Mouse (Mus musculus): ENCODE results near the gene Olfr648.

The Olfr648 gene

DNA sequence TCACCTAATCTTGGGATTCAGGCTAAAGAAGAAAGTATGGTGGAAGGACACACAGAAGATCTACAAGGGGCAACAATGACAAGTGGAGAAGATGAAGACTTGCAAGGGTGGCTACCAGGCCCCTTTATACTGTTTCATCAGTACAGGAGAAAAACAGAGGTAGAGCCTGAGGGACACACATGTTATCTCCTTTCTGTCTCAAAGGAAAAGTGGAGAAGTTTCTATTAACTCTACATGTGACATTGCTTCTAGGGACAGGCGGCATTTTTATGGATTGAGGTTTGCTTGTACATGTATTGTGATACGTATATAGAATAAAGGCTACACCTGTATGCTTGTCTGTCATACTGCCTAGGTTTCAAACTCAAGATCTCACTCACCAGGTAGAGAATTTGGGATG lies at the start of gene Olfr648:
Olfr648 (minus strand) TSS at position 101 of the 400 bp plus-strand sequence.
- DNase-seq (ENCODE audit: low spot score in 2 of 2): no peak

DNA sequence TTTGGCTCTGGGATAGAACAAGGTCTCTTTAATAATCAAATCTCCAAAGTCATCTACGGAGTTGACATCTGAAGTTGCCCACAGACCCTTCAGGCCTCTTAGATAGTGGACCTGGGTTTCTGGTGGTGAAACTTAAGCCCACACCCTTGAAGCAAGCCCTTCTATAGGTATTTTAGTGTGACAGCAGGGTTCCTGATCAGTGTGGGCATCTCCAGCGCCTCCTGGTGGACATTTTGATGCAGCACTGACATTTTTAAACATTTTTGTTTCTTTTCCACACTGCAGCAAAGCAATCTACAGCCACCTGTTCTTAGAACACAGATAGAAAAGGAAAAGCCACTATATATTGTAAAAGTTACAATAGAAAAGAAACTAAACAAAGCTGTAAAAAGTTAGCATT lies 48.0 kb upstream of the Olfr648 start:
- DNase-seq (ENCODE audit: low spot score in 2 of 2): peak; percentile 24 to 29

DNA sequence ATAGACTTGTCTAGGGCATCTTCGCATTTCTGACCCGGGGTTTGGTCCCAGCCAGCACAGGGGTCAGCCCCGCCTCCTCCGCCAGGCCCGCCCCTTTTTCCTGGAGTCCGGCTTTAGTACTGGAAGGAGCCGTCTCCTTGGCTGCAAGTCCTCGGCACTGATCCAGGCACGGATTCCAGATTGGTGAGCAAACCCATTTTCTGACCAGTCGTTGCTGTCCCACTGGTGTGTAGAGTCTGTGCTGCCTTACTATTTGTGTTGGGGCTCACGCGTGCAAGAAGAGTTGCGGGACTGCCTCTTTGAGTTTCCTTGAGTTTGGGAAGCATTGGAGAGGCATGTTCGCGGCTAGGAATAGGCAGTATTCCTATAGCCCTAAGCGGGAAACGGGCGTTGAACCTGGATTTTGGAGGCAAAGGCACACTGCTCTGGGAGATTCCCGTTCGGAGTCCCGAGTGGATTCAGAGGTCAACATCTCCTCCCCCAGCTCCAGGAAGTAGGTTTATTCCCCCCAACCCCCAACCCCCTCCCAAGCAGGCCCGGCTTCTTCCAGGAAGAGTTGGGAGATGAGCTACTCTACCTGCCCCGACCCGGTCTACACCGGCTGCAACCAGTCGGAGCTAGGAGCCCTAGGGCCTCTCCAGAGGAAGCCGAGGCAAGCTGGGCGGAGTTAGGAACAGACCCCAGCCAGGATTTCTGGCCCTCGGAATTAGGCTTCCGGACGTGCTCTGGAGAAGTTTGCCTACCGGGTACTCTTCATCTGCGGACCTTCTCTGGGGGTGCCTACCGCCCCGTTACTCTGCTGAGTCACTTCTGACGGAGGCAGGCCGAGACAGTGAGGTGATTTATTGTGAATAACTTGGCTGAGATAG lies 35.7 kb upstream of the Olfr648 start, which contains the start of gene Trim6:
Trim6 (plus strand) TSS at position 93 of the 869 bp plus-strand sequence.
- no peak for DNase-seq (ENCODE audit: low spot score in 2 of 2)

DNA sequence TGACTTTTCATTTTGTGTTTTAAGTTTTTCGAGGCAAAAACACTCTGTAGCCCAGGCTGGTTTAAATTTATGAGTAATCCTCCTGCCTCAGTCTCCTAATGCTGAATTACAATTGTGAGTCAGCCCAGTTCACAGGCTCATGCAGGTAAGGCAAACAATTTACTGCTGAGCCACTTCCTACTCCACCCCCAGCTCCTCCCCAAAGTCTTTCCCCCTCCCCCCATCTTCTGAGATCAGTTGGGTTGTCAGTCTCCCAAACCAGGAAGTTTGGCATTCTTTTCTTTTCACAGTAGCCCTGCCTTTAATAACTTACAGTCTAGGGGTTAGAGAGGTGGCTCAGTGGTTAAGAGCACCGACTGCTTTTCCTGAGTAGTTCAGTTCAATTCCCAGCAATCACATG lies 34.7 kb upstream of the Olfr648 start:
- DNase-seq (ENCODE audit: low spot score in 2 of 2): no peak

DNA sequence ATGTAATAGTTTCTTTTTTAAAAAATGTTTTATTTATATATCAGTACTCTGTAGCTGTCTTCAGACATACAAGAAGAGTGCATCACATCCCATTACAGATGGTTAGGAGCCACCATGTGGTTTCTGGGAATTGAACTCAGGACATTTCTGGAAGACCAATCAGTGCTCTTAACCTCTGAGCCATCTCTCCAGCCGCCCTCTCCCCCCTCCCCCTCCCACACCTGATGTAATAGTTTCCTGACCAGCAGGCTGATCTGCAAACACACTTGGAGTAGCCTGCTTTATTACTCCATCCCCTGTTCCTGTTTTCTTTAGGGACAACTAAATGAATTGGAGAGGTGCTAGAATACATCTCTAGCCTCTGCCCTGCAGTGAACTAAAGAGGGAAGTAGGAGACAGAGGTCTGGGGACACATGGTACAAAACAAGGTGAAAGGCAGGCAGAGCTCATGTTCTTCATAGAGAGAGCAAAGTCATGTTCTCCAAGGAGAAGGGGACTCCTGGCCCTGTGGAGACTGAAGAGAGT lies 32.9 kb upstream of the Olfr648 start:
- DNase-seq (ENCODE audit: low spot score in 2 of 2): no peak

DNA sequence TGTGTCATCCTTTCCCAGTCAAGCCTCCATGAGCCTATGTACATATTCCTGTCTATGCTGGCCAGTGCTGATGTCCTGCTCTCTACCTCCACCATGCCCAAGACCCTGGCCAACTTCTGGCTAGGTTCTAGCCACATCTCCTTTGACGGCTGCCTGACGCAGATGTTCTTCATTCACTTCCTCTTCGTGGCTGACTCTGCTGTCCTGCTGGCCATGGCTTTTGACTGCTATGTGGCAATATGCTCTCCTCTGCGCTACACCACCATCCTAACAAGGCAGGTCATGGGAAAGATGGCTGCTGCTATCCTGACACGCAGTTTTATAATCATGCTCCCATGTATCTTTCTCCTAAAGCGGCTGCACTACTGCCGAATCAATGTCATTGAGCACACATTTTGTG lies 23.0 kb upstream of the Olfr648 start:
- DNase-seq (ENCODE audit: low spot score in 2 of 2): no peak

DNA sequence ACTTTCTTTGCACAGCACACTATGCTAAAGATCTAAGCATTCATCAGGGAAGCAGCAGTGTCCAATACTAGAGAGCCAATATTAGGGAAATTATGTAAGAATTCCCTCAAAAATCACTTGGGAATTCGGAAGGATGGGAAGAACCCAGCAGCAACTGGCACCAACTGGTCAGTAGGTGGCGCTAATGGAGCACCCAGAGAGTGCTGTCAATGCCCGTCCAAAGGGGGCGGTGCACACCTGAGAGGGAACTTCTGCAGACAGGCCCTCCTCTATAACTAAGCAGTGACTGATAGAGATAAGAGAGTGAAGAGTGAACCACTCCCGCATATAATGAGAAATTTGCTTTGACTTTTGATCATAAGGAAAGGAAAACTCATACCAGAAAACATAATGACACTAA lies 16.6 kb upstream of the Olfr648 start:
- DNase-seq (ENCODE audit: low spot score in 2 of 2): peak; percentile 69 to 75

DNA sequence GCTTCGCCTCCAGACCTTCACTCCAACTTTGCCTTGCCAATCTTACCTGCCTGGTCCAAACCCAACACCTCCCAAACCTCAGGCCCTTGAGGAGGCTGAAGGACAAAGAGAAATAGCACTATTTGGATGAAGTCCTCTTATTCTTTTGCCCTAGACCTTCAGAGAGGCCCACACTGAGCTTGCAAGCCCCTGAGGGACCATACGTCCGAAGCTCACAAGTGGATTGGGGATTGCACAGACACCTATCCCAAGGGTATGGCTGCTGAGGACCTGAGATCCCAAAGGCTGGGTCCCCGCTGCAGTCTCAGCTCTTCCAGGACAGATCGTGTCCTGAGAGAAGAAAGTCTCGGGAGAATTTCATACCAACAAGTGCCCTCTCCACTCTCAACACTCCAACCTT lies 12.7 kb upstream of the Olfr648 start, which contains the start of gene Olfr649:
Olfr649 (minus strand) TSS at position 101 of the 400 bp plus-strand sequence.
- DNase-seq (ENCODE audit: low spot score in 2 of 2): no peak

DNA sequence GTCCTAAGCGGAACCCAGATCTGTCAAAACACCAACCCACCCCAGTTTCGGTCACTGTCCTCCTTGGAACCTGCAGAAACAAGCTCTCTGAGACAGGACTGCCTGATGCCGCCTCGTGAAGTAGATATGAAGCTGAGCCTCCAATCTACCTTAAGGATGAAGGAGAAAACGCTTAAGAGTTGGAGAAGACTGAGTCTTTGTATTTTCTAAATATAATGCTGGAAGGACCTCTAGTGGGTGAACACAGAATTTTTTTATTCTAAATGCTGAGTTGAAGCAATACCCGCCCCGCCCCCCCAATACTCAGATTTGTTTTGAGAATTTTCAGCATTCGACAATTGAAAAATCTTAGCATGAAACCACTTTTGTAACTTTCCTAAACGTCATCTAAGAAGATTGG lies 8.1 kb upstream of the Olfr648 start:
- DNase-seq (ENCODE audit: low spot score in 2 of 2): no peak

DNA sequence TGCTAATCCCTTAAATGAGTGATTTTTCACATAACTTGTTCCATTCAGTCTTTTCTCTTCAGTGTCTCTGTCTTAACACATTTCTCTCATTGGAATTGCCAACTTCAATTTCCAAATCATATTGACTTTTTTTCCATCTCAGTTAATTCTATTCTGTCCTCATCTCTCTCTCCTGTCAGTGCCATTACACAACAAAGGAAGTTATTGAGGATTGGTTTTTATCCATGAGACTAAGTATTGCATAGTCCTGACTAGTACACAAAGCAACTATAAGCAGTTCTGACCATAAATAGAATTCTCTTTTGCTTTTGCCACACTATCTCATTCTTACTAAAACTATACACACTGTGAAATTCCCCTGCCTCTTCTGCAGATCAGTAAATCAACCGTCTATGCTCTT lies 4.1 kb downstream of the Olfr648 start:
- no peak for DNase-seq (ENCODE audit: low spot score in 2 of 2)

DNA sequence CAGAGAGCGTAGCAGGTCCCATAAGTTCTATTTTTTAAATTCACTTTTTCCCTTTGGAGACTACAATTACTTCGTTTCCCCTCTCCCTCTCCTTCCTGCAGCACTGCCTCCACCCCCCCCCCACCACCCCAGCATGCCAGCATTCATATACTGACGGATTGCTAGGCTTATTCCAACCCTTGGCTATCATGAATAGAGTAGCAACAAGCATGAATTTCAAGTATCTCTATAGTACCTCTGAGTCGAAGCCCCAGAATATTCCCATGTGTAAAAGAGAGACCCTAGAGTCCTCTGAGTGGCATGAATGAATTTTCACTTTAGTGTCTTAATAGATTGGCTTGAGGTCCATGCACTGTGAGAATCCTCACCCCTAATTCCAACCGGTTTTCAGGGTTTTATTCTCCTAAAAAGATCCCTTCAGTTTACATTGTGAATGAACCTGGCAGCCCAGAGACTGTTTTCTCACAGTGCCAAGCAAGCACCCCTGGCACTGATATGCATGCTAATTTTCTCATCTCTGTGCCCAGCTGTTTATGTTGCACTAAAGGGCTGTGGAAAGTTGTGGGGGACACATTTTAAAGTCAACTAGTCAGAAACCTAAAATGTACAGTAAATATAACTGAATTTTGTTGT lies 4.7 kb downstream of the Olfr648 start:
- no peak for DNase-seq (ENCODE audit: low spot score in 2 of 2)

DNA sequence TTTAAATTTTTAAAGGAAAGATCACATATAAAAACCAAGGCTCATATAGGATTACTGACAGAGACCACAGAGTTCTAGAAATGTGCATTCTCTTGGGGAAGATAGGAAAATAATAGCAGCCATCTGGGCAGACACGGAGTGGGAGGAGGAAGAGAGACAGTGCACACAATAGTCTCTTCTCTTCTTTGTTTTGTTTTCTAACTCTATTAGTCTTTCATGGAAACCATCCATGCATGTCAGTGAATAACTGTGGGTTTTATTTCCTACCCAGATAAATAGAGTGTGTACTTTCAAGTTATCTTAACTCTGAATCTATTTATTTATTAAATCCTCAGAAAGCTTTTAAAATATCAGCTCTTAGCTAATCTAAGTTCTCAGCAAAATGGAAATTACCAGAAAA lies 8.1 kb downstream of the Olfr648 start:
- no peak for DNase-seq (ENCODE audit: low spot score in 2 of 2)

DNA sequence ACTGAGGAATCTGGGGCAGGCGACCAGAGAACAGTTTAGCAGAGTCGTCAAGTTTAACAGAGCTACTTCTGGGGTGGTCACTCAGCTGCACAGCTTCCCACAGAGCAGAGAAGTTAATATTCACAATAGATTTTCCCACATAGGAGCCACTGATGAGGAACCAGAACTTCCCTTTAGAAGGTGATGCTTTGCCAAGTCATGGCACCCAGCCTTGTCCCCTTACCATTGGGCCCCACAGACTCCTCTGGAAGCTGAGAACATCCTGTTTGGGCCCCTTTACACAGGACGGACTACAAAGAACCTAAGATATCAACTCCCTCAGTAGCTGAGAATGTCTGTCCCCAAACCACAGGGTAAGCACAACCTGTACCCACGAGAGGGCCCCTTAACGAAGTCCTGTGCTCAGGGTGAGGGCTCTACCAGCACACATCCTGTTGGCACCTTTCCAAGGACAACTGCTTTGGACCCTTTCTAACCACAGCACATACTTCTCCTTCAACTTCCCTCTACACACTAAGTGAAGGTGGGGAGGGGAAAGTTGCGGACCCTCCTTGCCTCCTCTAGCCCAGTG lies 13.5 kb downstream of the Olfr648 start:
- DNase-seq (ENCODE audit: low spot score in 2 of 2): peak; percentile 22 to 29

DNA sequence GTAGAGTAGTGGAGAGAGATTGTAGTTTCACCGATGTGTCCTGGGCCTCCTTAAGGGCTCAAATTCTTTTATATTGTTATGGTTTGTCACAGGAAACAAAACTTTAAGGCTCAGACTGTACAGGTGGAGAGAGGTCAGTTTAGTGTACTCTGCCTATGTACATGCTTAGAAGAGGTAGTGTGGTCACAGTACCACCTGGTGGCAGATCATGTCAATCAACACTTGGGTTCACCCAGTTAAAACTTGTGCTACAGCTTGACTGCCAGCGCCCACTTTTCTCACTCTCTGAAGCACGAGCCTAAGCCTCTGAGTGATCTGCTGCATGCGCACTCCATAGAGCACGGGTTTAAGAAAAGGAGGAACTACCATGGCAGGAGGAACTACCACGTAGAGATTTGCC lies 16.1 kb downstream of the Olfr648 start:
- no peak for DNase-seq (ENCODE audit: low spot score in 2 of 2)

DNA sequence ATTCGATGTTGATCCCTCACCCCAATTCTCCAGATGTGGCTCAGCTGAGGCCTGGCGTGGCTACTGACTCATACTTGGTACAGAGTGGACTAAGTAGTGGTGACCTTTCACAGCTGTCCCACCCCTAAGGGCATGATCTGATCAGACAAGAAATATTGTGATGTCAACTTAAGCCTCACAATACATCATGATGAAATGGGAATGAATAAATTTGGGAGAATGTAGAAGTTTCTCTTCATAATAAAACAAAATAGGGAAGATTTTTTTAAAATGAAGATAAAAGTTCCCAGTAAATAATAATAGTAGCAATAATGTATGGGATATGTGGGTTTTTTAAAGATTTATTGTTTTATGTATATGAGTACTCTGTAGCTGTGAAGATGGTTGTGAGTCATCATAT lies 32.7 kb downstream of the Olfr648 start, which contains the start of gene Ubqlnl:
Ubqlnl (minus strand) TSS at position 101 of the 400 bp plus-strand sequence.
- no peak for DNase-seq (ENCODE audit: low spot score in 2 of 2)

DNA sequence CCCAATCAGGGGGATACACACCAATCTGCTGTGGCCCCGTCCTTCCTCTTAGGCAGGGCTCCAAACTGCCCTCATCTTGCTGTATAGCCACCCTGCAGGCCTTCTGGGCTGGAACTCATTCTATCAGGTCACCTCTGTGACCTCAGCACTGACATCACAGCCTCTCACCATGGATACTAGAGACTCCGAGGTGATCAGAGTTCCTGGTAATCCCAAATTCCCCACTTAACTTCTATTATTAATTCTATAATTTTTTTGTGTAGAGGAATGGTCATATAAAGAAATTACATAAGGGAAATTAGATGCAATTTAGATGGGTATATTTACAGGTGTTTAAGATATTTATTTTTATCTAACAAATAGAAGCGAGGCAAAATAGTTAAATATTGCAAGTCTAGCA lies 40.0 kb downstream of the Olfr648 start, which contains the start of gene Ubqln3:
Ubqln3 (minus strand) TSS at position 101 of the 400 bp plus-strand sequence.
- DNase-seq (ENCODE audit: low spot score in 2 of 2): no peak

DNA sequence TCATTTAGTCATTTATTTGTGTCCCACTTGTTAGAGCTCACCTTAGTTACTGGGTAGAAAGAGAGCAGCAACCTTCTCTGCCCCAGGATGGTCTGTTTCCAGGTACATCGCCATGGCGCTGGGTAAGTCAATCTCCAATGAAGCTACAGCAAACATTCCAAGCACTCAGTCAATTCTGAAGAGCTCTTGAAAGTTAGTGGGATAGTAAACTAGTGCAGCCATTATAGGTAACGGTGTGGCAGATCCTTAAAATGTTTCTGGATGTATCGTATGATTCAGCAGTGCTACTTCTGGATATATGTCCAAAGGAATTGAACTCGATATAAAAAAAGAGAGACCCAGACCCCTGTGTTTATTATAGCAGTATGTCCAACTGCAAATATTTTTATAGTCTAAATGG lies 45.9 kb downstream of the Olfr648 start, which contains the start of gene Olfr643:
Olfr643 (minus strand) TSS at position 101 of the 400 bp plus-strand sequence.
- no peak for DNase-seq (ENCODE audit: low spot score in 2 of 2)

DNA sequence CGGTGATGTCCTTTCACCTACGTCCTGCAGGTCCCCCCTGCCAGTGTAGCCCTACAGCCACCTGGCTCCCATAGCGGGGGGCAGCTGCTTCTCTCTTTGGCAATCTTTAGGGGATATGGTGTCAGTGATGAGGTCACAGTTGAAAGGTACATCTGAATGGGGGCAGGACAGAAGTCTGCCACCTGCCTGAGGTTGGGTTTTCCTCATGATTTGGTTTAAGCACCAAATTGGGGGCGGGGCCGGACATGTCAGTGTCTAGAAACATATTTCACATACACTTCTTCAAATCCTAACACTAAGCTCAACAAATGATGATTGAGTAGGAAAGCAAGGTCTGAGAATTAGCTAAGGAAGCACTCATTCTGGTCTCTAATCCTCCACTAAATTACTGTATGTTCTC lies 53.5 kb downstream of the Olfr648 start, which contains the start of gene Ubqln5:
Ubqln5 (minus strand) TSS at position 101 of the 400 bp plus-strand sequence.
- DNase-seq (ENCODE audit: low spot score in 2 of 2): no peak

Measured in spleen, postnatal 36 days (tissue).